Mouse (Mus musculus): ENCODE results near the gene Phactr1. TPM values are rescaled to one million over a fixed set of nuclear protein-coding genes. Genes with fewer than 3 reads are reported as not detected.

Phactr1 gene
- polyA plus RNA-seq, 1 experiment from 2014 or later = 32.4 TPM

GRCm38 (mm10) chr13:43018863-43019262 is 338.4 kb downstream of the Phactr1 start:
- ATAC-seq (replicated peaks; ENCODE audit: low FRiP score, low read depth) (peak; percentile 65), DNase-seq (ENCODE audit: low spot score) (no peak)
- no peak overlapping the region for H3K4me3 ChIP-seq (replicated peaks; ENCODE audit: low read depth, low read length)
- H3K27ac ChIP-seq = no peak overlapping the region
- H3K27me3 ChIP-seq (ENCODE audit: insufficient read depth, low read length) = no peaks in the 10 kb centered on the region
- 0 out of 2 replicates have a peak, but pooled peaks cover 4% of the 10 kb centered on the region for H3K4me1 ChIP-seq (replicated peaks; ENCODE audit: insufficient read depth, low read length)
- H3K9ac ChIP-seq (ENCODE audit: low read depth, low read length) = no peak overlapping the region
- WGBS = 45% methylated on average over 5 of the region's 5 CpGs
- no peak for TF ChIP-seq CTCF (IDR thresholded peaks at IDR 0.05; ENCODE audit: low read depth)
- no peak overlapping the region for H3K4me2 ChIP-seq (ENCODE audit: low read length)
- no peaks in the 10 kb centered on the region for H3K9me3 ChIP-seq (replicated peaks; ENCODE audit: low read length)
- no peaks in the 10 kb centered on the region for H3K36me3 ChIP-seq (ENCODE audit: insufficient read depth, low read length)

- ATAC-seq (replicated peaks; ENCODE audit: low FRiP score, low read depth) = no peak
- Histone ChIP-seq H3K4me3 (replicated peaks; ENCODE audit: low read depth, low read length) (no peak overlapping the region), H3K4me1 (replicated peaks; ENCODE audit: insufficient read depth, low read length) (0 out of 2 replicates have a peak, but pooled peaks cover 4% of the 10 kb centered on the region), H3K9me3 (replicated peaks; ENCODE audit: low read length) (no peaks in the 10 kb centered on the region), H3K27ac (no peak overlapping the region), H3K9ac (ENCODE audit: low read depth, low read length) (no peak overlapping the region), H3K36me3 (ENCODE audit: insufficient read depth, low read length) (no peaks in the 10 kb centered on the region), H3K4me2 (ENCODE audit: low read length) (no peak overlapping the region), H3K27me3 (ENCODE audit: insufficient read depth, low read length) (no peaks in the 10 kb centered on the region)
- no peak for TF ChIP-seq CTCF (IDR thresholded peaks at IDR 0.05; ENCODE audit: low read depth)
- peak; percentile 70 for DNase-seq (ENCODE audit: low spot score)
- 30% methylated on average over 6 of the region's 6 CpGs for WGBS
Observed at GRCm38 (mm10) chr13:43021031-43021430, 340.6 kb downstream of the Phactr1 start.

GRCm38 (mm10) chr13:43023005-43023404 is 342.6 kb downstream of the Phactr1 start:
- no peak for ATAC-seq (replicated peaks; ENCODE audit: low FRiP score, low read depth)

GRCm38 (mm10) chr13:43027568-43027967 is 347.1 kb downstream of the Phactr1 start:
- Histone ChIP-seq H3K4me1 (replicated peaks; ENCODE audit: insufficient read depth, low read length) (no peaks in the 10 kb centered on the region), H3K4me2 (ENCODE audit: low read length) (no peak overlapping the region), H3K36me3 (ENCODE audit: insufficient read depth, low read length) (no peaks in the 10 kb centered on the region), H3K27ac (no peak overlapping the region), H3K9ac (ENCODE audit: low read depth, low read length) (no peak overlapping the region), H3K9me3 (replicated peaks; ENCODE audit: low read length) (no peaks in the 10 kb centered on the region), H3K4me3 (replicated peaks; ENCODE audit: low read depth, low read length) (no peak overlapping the region), H3K27me3 (ENCODE audit: insufficient read depth, low read length) (no peaks in the 10 kb centered on the region)
- DNase-seq (ENCODE audit: low spot score) = no peak
- 85% methylated on average over 1 of the region's 1 CpGs for WGBS
- ATAC-seq (replicated peaks; ENCODE audit: low FRiP score, low read depth) = no peak
- no peak for TF ChIP-seq CTCF (IDR thresholded peaks at IDR 0.05; ENCODE audit: low read depth)

More at GRCm38 (mm10) chr13:43023005-43023404, 342.6 kb downstream of the Phactr1 start:
- Histone ChIP-seq H3K4me1 (replicated peaks; ENCODE audit: insufficient read depth, low read length) (0 out of 2 replicates have a peak, but pooled peaks cover 4% of the 10 kb centered on the region), H3K4me3 (replicated peaks; ENCODE audit: low read depth, low read length) (no peak overlapping the region), H3K27ac (no peak overlapping the region), H3K36me3 (ENCODE audit: insufficient read depth, low read length) (no peaks in the 10 kb centered on the region), H3K9me3 (replicated peaks; ENCODE audit: low read length) (no peaks in the 10 kb centered on the region), H3K27me3 (ENCODE audit: insufficient read depth, low read length) (no peaks in the 10 kb centered on the region), H3K4me2 (ENCODE audit: low read length) (no peak overlapping the region), H3K9ac (ENCODE audit: low read depth, low read length) (no peak overlapping the region)
- 83% methylated on average over 5 of the region's 5 CpGs for WGBS
- TF ChIP-seq CTCF (IDR thresholded peaks at IDR 0.05; ENCODE audit: low read depth) = no peak
- DNase-seq (ENCODE audit: low spot score) = no peak

GRCm38 (mm10) chr13:43030222-43030621 is 349.8 kb downstream of the Phactr1 start:
- Histone ChIP-seq H3K9ac (ENCODE audit: low read depth, low read length) (no peak overlapping the region), H3K36me3 (ENCODE audit: insufficient read depth, low read length) (no peaks in the 10 kb centered on the region), H3K9me3 (replicated peaks; ENCODE audit: low read length) (no peaks in the 10 kb centered on the region), H3K4me1 (replicated peaks; ENCODE audit: insufficient read depth, low read length) (no peaks in the 10 kb centered on the region), H3K27ac (no peak overlapping the region), H3K27me3 (ENCODE audit: insufficient read depth, low read length) (no peaks in the 10 kb centered on the region), H3K4me2 (ENCODE audit: low read length) (no peak overlapping the region), H3K4me3 (replicated peaks; ENCODE audit: low read depth, low read length) (no peak overlapping the region)
- DNase-seq (ENCODE audit: low spot score) (no peak), ATAC-seq (replicated peaks; ENCODE audit: low FRiP score, low read depth) (no peak)
- no peak for TF ChIP-seq CTCF (IDR thresholded peaks at IDR 0.05; ENCODE audit: low read depth)
- 85% methylated on average over 2 of the region's 2 CpGs for WGBS

- H3K4me2 ChIP-seq (ENCODE audit: low read length) = no peak overlapping the region
- no peak overlapping the region for H3K27ac ChIP-seq
- DNase-seq (ENCODE audit: low spot score) (no peak), ATAC-seq (replicated peaks; ENCODE audit: low FRiP score, low read depth) (no peak)
- no peaks in the 10 kb centered on the region for H3K36me3 ChIP-seq (ENCODE audit: insufficient read depth, low read length)
- H3K4me3 ChIP-seq (replicated peaks; ENCODE audit: low read depth, low read length) = no peak overlapping the region
- no peaks in the 10 kb centered on the region for H3K27me3 ChIP-seq (ENCODE audit: insufficient read depth, low read length)
- no peaks in the 10 kb centered on the region for H3K4me1 ChIP-seq (replicated peaks; ENCODE audit: insufficient read depth, low read length)
- H3K9me3 ChIP-seq (replicated peaks; ENCODE audit: low read length) = no peaks in the 10 kb centered on the region
- no peak overlapping the region for H3K9ac ChIP-seq (ENCODE audit: low read depth, low read length)
- no peak for TF ChIP-seq CTCF (IDR thresholded peaks at IDR 0.05; ENCODE audit: low read depth)
- 92% methylated on average over 3 of the region's 3 CpGs for WGBS
Observed at GRCm38 (mm10) chr13:43032451-43032850, 352.0 kb downstream of the Phactr1 start.

GRCm38 (mm10) chr13:43036510-43036909 is 356.1 kb downstream of the Phactr1 start:
- WGBS = 77% methylated on average over 6 of the region's 6 CpGs

More at GRCm38 (mm10) chr13:43036510-43036909, 356.1 kb downstream of the Phactr1 start:
- Histone ChIP-seq H3K4me3 (replicated peaks; ENCODE audit: low read depth, low read length) (no peak overlapping the region), H3K36me3 (ENCODE audit: insufficient read depth, low read length) (no peaks in the 10 kb centered on the region), H3K4me1 (replicated peaks; ENCODE audit: insufficient read depth, low read length) (no peaks in the 10 kb centered on the region), H3K4me2 (ENCODE audit: low read length) (no peak overlapping the region), H3K27ac (no peak overlapping the region), H3K9me3 (replicated peaks; ENCODE audit: low read length) (no peaks in the 10 kb centered on the region), H3K9ac (ENCODE audit: low read depth, low read length) (no peak overlapping the region), H3K27me3 (ENCODE audit: insufficient read depth, low read length) (no peaks in the 10 kb centered on the region)
- DNase-seq (ENCODE audit: low spot score) (no peak), ATAC-seq (replicated peaks; ENCODE audit: low FRiP score, low read depth) (no peak)
- TF ChIP-seq CTCF (IDR thresholded peaks at IDR 0.05; ENCODE audit: low read depth) = no peak

All from kidney, postnatal 0 days (tissue).